Mouse (Mus musculus) NIH3T3 (cell line): ENCODE data around the gene Tmem176a.

Experiments used
- DNase-seq: peaks from one replicate; pipeline ENCODE4 v3.0.0-alpha.2; 2012; ENCODE audit warnings: low read depth

The Tmem176a gene

DNA sequence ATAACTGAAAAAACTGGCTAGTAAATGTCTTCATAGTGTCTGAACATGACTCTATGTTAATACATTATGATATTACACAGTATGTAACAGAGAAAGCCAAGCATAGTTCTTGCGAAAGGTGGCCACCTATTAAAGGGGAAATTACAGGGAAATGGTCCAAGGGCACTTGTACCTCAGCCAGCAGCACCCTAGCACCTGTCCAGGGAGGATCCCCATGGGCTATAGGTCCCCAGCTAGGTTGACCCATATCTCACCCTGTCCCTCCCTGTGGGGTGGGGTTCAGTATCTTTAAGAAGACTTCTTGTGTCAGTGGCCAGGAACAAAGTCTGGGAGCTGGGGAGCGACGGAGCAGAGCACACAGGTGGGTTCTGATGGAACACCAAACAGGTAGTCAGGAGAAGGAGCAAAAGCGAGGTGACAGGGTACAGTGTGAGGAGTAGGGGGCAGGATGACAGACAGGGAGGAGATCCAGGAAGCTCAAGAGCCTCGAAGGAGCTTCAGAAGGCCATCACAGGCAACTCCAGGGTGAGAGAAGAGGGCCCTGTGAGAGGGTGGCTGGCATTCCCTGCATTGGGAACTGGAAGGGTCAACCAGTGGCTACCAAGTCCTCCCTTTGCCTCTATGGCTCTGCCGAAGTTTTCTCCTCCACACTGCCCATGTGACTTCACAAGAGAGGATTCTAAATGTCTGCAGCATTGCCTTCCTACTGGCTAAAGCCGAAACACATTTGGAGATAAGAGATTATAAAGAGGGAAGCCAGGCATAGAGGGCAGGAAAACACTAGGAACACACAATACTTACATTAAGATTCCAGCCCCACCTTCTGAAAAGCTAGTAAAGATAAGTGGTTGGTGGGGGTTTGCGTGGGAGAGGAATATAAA, 54.5 kb downstream of the Tmem176a start:
- no peak for DNase-seq

DNA sequence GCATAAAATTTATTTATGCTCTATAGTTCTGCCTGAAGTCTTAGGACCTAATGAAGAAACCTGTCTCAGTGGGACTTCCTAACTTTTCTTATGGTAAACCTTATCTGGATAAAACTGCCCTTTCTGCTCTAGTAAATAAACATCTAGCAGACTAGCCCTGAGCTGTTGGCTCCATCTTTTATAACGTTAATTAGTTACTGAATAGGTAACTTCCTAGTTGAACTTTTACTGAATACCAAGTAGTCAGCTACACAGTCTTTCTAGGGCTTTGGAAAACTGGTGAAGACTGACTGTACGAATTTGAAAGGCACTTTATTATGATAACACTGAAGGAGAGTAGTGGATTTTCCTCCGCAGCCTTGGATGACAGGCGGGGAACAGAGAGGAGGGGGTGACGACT, 55.2 kb downstream of the Tmem176a start:
- DNase-seq = no peak
